Mouse (Mus musculus): Measurements from ENCODE around the gene Serpina9. TPM values are rescaled to one million over a fixed set of nuclear protein-coding genes. Genes with fewer than 3 reads are reported as not detected.

Serpina9 gene
- not detected in 2 replicates for polyA plus RNA-seq (2012; rRNA removed)

DNA sequence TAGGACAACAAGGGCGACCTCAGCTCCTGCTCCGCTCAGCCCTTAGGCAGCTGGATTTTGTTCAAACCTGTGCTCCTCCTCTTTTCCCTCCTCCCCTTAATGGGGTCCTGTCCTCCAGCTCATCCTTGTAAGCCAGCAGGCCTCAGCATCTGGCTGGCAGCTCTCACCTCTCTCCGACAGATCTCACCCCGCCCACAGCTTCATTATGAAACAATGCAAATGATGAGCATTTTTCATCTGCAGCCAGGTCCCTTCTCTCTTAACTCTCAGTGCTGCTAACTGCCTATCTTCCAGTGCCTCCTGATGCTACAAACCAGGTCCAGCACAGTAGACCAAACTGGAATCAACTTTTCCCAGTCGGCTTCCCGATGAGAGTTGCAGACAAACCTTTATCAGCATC lies at the start of gene Serpina9:
Serpina9 (minus strand) TSS at position 136 of the 400 bp plus-strand sequence.
- Histone ChIP-seq H3K27ac (ENCODE audit: insufficient read depth, low read depth, low read length) (no peak within 1 kb of the TSS), H3K4me1 (ENCODE audit: control insufficient read depth, insufficient read depth, low read length) (no peaks in the 10 kb centered on the region), H3K36me3 (ENCODE audit: control insufficient read depth, insufficient read depth, low read length) (no peaks in the 10 kb centered on the region), H3K4me3 (ENCODE audit: insufficient read depth, low read depth, low read length) (no peak within 1 kb of the TSS), H3K27me3 (replicated peaks; ENCODE audit: control insufficient read depth, insufficient read depth, low read length) (no peaks in the 10 kb centered on the region)
- 87% methylated on average over 6 of the region's 6 CpGs for WGBS
- DNase-seq, result no peak
- TF ChIP-seq CTCF (conservative IDR thresholded peaks at IDR 0.05; ENCODE audit: insufficient read depth, insufficient read length, low read depth, low read length) (no peak), POLR2A (IDR thresholded peaks at IDR 0.05; ENCODE audit: low read depth, low read length) (no peak)

DNA sequence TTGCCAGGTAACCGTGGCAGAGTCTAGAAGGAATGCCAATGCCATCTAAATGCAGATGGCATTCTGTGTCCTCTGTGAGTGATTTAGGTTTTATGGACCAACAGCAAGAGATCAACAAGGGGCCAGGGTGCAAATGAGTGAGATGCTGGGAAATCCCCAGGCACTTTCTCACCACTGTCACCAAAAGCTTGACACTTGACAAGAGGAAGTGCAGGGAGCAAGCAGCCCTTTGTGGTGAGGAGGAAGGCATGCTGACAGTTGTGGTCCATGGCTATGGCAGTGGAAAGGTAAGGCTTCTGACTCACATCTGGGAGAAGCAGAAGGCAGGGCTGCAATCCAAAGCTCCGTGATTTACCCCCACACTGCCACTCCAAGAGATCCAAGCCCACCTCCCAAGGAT lies 48.3 kb upstream of the Serpina9 start:
- WGBS, result 45% methylated on average over 2 of the region's 2 CpGs
- Histone ChIP-seq H3K27me3 (replicated peaks; ENCODE audit: control insufficient read depth, insufficient read depth, low read length) (no peaks in the 10 kb centered on the region), H3K36me3 (ENCODE audit: control insufficient read depth, insufficient read depth, low read length) (no peaks in the 10 kb centered on the region), H3K4me1 (ENCODE audit: control insufficient read depth, insufficient read depth, low read length) (no peaks in the 10 kb centered on the region), H3K4me3 (ENCODE audit: insufficient read depth, low read depth, low read length) (no peak overlapping the region), H3K27ac (ENCODE audit: insufficient read depth, low read depth, low read length) (no peak overlapping the region)
- TF ChIP-seq CTCF (conservative IDR thresholded peaks at IDR 0.05; ENCODE audit: insufficient read depth, insufficient read length, low read depth, low read length), result no peak
- TF ChIP-seq POLR2A (IDR thresholded peaks at IDR 0.05; ENCODE audit: low read depth, low read length), result no peak
- no peak for DNase-seq

DNA sequence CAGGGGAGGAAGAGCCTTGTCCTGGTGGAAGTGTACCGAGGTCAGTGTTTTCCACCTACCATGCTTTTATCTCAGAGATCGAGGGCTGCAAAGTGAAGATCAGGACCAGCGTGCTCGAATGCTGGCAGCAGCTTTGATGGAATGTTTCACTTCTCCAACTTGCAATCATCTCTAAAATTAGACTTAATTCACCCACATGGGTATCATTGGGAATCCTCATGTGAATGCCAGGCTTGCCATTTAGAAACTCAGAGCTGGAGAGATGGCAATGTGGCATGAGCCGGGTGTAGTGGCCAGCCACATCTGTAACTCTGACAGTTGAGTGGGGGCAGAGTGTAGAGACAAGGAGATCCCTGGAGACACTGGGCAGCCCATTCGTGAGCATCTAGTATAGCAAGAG lies 46.6 kb upstream of the Serpina9 start:
- H3K27me3 ChIP-seq (replicated peaks; ENCODE audit: control insufficient read depth, insufficient read depth, low read length), result no peaks in the 10 kb centered on the region
- 75% methylated on average over 6 of the region's 6 CpGs for WGBS
- TF ChIP-seq CTCF (conservative IDR thresholded peaks at IDR 0.05; ENCODE audit: insufficient read depth, insufficient read length, low read depth, low read length) (no peak), POLR2A (IDR thresholded peaks at IDR 0.05; ENCODE audit: low read depth, low read length) (no peak)
- H3K27ac ChIP-seq (ENCODE audit: insufficient read depth, low read depth, low read length), result no peak overlapping the region
- H3K4me3 ChIP-seq (ENCODE audit: insufficient read depth, low read depth, low read length), result no peak overlapping the region
- DNase-seq, result no peak
- no peaks in the 10 kb centered on the region for H3K4me1 ChIP-seq (ENCODE audit: control insufficient read depth, insufficient read depth, low read length)
- H3K36me3 ChIP-seq (ENCODE audit: control insufficient read depth, insufficient read depth, low read length), result no peaks in the 10 kb centered on the region

DNA sequence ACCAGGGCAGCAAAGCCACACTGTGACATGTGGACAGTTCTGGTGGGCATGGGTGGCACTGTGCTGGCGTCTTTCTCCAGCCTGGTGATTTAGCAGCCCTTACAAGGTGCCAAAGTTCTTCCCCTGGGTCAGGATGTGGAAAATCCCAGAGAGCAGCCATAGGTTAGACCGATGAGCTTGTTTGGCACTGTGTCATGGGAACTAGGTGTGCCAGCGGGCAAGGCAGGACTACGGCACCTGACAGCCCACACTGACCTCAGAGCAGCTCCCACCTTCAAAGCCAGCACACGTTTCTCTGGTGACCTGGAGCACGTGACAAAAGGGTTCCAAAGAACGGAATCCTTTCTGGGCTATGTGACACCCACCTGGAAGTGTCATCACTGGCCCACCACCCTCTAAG lies 44.0 kb upstream of the Serpina9 start:
- WGBS, result 78% methylated on average over 7 of the region's 7 CpGs
- H3K27me3 ChIP-seq (replicated peaks; ENCODE audit: control insufficient read depth, insufficient read depth, low read length), result no peaks in the 10 kb centered on the region
- H3K4me3 ChIP-seq (ENCODE audit: insufficient read depth, low read depth, low read length), result no peak overlapping the region
- no peak for TF ChIP-seq POLR2A (IDR thresholded peaks at IDR 0.05; ENCODE audit: low read depth, low read length)
- no peak for TF ChIP-seq CTCF (conservative IDR thresholded peaks at IDR 0.05; ENCODE audit: insufficient read depth, insufficient read length, low read depth, low read length)
- no peaks in the 10 kb centered on the region for H3K4me1 ChIP-seq (ENCODE audit: control insufficient read depth, insufficient read depth, low read length)
- no peak for DNase-seq
- H3K36me3 ChIP-seq (ENCODE audit: control insufficient read depth, insufficient read depth, low read length), result no peaks in the 10 kb centered on the region
- H3K27ac ChIP-seq (ENCODE audit: insufficient read depth, low read depth, low read length), result no peak overlapping the region

DNA sequence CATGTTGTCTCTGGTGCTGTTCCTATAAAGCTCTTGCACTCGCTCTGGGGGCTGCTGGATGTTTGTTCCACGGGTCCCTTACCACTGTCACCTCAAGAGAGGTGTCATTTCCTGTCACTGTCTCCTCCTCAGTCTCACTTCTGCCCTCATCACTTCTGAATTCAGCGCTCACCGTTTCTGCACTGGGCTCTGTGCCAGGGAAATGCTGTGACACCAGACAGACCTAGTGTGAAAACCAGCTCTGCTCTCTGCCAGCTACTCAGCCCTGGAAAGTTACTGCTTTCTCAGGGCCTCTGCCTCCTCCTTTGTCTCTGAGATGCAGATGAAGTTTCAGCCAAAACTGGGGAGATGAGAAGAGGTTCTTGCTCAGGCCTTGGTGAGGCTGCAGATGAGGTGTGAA lies 43.5 kb upstream of the Serpina9 start:
- no peak for TF ChIP-seq CTCF (conservative IDR thresholded peaks at IDR 0.05; ENCODE audit: insufficient read depth, insufficient read length, low read depth, low read length)
- TF ChIP-seq POLR2A (IDR thresholded peaks at IDR 0.05; ENCODE audit: low read depth, low read length), result no peak
- Histone ChIP-seq H3K4me1 (ENCODE audit: control insufficient read depth, insufficient read depth, low read length) (no peaks in the 10 kb centered on the region), H3K27me3 (replicated peaks; ENCODE audit: control insufficient read depth, insufficient read depth, low read length) (no peaks in the 10 kb centered on the region), H3K36me3 (ENCODE audit: control insufficient read depth, insufficient read depth, low read length) (no peaks in the 10 kb centered on the region), H3K27ac (ENCODE audit: insufficient read depth, low read depth, low read length) (no peak overlapping the region), H3K4me3 (ENCODE audit: insufficient read depth, low read depth, low read length) (no peak overlapping the region)
- DNase-seq, result peak; percentile 7
- 20% methylated on average over 4 of the region's 4 CpGs for WGBS

DNA sequence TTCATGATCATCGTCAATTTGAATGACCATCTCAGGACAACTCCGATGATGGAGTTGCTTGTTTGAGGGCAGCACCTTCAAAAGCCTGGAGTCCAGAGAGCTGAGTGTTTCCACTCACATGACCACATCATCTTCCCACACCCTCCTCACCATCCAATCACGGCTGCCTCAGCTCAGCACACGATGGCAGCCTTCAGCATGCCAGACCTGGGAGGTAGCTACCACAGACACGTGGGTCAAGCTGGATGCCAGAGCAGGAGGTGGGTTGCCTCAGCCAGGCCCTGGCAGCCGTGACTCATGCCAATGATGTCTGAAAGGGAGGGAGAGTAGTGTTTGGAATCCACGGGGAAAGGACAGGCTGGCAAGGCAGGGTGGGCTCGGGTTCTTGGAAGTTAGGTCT lies 42.2 kb upstream of the Serpina9 start:
- no peaks in the 10 kb centered on the region for H3K36me3 ChIP-seq (ENCODE audit: control insufficient read depth, insufficient read depth, low read length)
- DNase-seq, result no peak
- TF ChIP-seq CTCF (conservative IDR thresholded peaks at IDR 0.05; ENCODE audit: insufficient read depth, insufficient read length, low read depth, low read length) (no peak), POLR2A (IDR thresholded peaks at IDR 0.05; ENCODE audit: low read depth, low read length) (no peak)
- H3K27ac ChIP-seq (ENCODE audit: insufficient read depth, low read depth, low read length), result no peak overlapping the region
- no peak overlapping the region for H3K4me3 ChIP-seq (ENCODE audit: insufficient read depth, low read depth, low read length)
- H3K4me1 ChIP-seq (ENCODE audit: control insufficient read depth, insufficient read depth, low read length), result no peaks in the 10 kb centered on the region
- WGBS, result 73% methylated on average over 8 of the region's 8 CpGs
- no peaks in the 10 kb centered on the region for H3K27me3 ChIP-seq (replicated peaks; ENCODE audit: control insufficient read depth, insufficient read depth, low read length)

DNA sequence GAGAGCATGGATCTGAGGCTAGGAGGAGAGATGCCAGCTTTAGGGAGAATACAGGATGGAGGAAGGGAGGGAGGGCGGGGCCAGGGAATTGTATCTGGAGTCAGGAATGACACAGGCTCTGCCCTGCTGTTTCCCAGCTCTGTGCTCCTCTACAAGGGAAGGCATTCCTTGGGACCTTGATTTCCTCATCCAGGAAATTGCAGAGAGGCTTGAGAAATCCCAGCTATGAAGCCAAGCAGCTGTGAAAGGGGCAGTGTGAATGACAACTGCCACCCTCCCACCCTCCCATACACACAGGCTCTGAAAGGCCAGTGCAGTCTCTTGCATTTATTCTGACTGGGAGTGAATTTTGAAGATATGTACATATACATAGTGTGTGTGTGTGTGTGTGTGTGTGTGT lies 40.4 kb upstream of the Serpina9 start:
- WGBS, result 50% methylated on average over 1 of the region's 1 CpGs
- DNase-seq, result no peak
- no peaks in the 10 kb centered on the region for H3K27me3 ChIP-seq (replicated peaks; ENCODE audit: control insufficient read depth, insufficient read depth, low read length)
- no peak overlapping the region for H3K4me3 ChIP-seq (ENCODE audit: insufficient read depth, low read depth, low read length)
- H3K36me3 ChIP-seq (ENCODE audit: control insufficient read depth, insufficient read depth, low read length), result no peaks in the 10 kb centered on the region
- no peak for TF ChIP-seq POLR2A (IDR thresholded peaks at IDR 0.05; ENCODE audit: low read depth, low read length)
- H3K4me1 ChIP-seq (ENCODE audit: control insufficient read depth, insufficient read depth, low read length), result no peaks in the 10 kb centered on the region
- H3K27ac ChIP-seq (ENCODE audit: insufficient read depth, low read depth, low read length), result no peak overlapping the region

DNA sequence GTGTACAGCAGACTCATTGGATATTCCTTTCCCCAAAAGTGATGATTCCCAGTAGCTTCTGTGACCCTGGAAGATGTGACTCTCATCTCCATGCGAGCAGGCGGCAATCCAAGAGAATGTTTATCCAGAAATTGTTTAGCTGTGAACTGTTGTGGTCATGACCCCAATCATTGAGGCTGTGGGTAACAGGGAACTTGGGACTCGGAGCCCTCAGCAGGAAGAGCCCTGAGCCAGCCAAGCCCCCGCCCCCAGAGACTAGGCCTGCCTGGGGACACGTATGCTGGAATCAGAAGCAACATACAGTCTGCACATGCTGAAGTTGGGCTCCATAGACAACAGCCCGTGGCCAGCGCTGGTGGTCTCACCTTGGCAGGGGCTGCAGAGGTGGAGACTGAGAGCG lies 32.2 kb upstream of the Serpina9 start:
- no peak overlapping the region for H3K27ac ChIP-seq (ENCODE audit: insufficient read depth, low read depth, low read length)
- no peak for TF ChIP-seq CTCF (conservative IDR thresholded peaks at IDR 0.05; ENCODE audit: insufficient read depth, insufficient read length, low read depth, low read length)
- no peak for TF ChIP-seq POLR2A (IDR thresholded peaks at IDR 0.05; ENCODE audit: low read depth, low read length)
- no peak for DNase-seq
- 83% methylated on average over 8 of the region's 8 CpGs for WGBS
- no peaks in the 10 kb centered on the region for H3K27me3 ChIP-seq (replicated peaks; ENCODE audit: control insufficient read depth, insufficient read depth, low read length)
- no peak overlapping the region for H3K4me3 ChIP-seq (ENCODE audit: insufficient read depth, low read depth, low read length)
- H3K36me3 ChIP-seq (ENCODE audit: control insufficient read depth, insufficient read depth, low read length), result no peaks in the 10 kb centered on the region
- no peaks in the 10 kb centered on the region for H3K4me1 ChIP-seq (ENCODE audit: control insufficient read depth, insufficient read depth, low read length)
